Mouse (Mus musculus) olfactory bulb, adult 2 months (tissue): Measurements from ENCODE around the gene Selenop. TPM values are rescaled to one million over a fixed set of nuclear protein-coding genes. Genes with fewer than 3 reads are reported as not detected.
"Not testable (repeated sequence)": the region's sequence is repeated elsewhere in the genome, so short reads cannot be mapped to it uniquely, and the experiment has no call there.

Experiments used
- H3K27ac ChIP-seq: fragments of 200-500 bp; 2 replicates; pipeline ENCODE4 v1.5.1; 2012; ENCODE audit warnings: low read depth, low read length; ENCODE audit not compliant: insufficient read depth
- H3K4me1 ChIP-seq: fragments of 200-500 bp; 2 replicates; pipeline ENCODE4 v1.6.1; 2012; ENCODE audit warnings: low read length; ENCODE audit not compliant: control insufficient read depth, insufficient read depth
- H3K4me3 ChIP-seq: fragments of 200-500 bp; 2 replicates; pipeline ENCODE4 v1.5.1; 2012; ENCODE audit warnings: mild to moderate bottlenecking, low read depth, low read length, moderate library complexity; ENCODE audit not compliant: insufficient read depth
- CTCF ChIP-seq: fragments of 200-500 bp; IDR thresholded peaks from 2 replicates; pipeline ENCODE4 v1.5.1; 2012; ENCODE audit warnings: low read depth, mild to moderate bottlenecking, low read length, moderate library complexity; ENCODE audit not compliant: insufficient read depth
- POLR2A ChIP-seq: fragments of 200-500 bp; IDR thresholded peaks from 2 replicates; pipeline ENCODE4 v1.6.1; 2012; ENCODE audit warnings: mild to moderate bottlenecking, low read depth, low read length, moderate library complexity; ENCODE audit not compliant: insufficient read depth
- WGBS: fragments of 180-500 bp; shearing (Covaris S2); methylation state at CpG from one replicate; pipeline ENCODE4 v1.1.7; 2018; 5-methylcytosine and 5-hydroxymethylcytosine counted together
- polyA plus RNA-seq: library from polyadenylated mRNA; stranded (reverse); fragments of >200 nt; gene quantifications from 2 replicates; pipeline ENCODE4 v1.2.4, GENCODE M21; 2012; ENCODE audit warnings: low replicate concordance; ENCODE audit not compliant: missing spikeins, insufficient read depth, insufficient read length

The Selenop gene
- polyA plus RNA-seq, 1 experiment, result 861 TPM

- Histone ChIP-seq H3K27ac (no peak overlapping the region), H3K4me3 (no peak overlapping the region), H3K4me1 (no peaks in the 10 kb centered on the region; the same call in 1 of the 2 replicates)
- TF ChIP-seq CTCF, result no peak
- TF ChIP-seq POLR2A, result no peak
- WGBS, result 95% methylated on average over 2 of the region's 2 CpGs
Measured at GRCm38 (mm10) chr15:3236338-3236737, 32.0 kb upstream of the Selenop start.

- Histone ChIP-seq H3K27ac (no peak overlapping the region), H3K4me3 (no peak overlapping the region), H3K4me1 (no peaks in the 10 kb centered on the region; the same call in 1 of the 2 replicates)
- TF ChIP-seq POLR2A (no peak), CTCF (no peak)
- 58% methylated on average over 1 of the region's 1 CpGs for WGBS
Measured at GRCm38 (mm10) chr15:3237963-3238362, 30.4 kb upstream of the Selenop start.

- WGBS, result 88% methylated on average over 10 of the region's 10 CpGs
- not testable (repeated sequence) for H3K4me1 ChIP-seq, H3K4me3 ChIP-seq, H3K27ac ChIP-seq
Measured at GRCm38 (mm10) chr15:3245036-3245435, 23.3 kb upstream of the Selenop start.

GRCm38 (mm10) chr15:3250620-3251019 lies 17.7 kb upstream of the Selenop start:
- H3K4me1 ChIP-seq, result no peaks in the 10 kb centered on the region
- WGBS, result 90% methylated on average over 2 of the region's 2 CpGs

GRCm38 (mm10) chr15:3251031-3251717 lies 17.2 kb upstream of the Selenop start:
- TF ChIP-seq POLR2A (no peak), CTCF (no peak)
- WGBS, result 84% methylated on average over 3 of the region's 3 CpGs
- Histone ChIP-seq H3K4me3 (no peak overlapping the region), H3K4me1 (no peaks in the 10 kb centered on the region), H3K27ac (no peak overlapping the region)

More at GRCm38 (mm10) chr15:3250620-3251019, 17.7 kb upstream of the Selenop start:
- TF ChIP-seq CTCF (no peak), POLR2A (no peak)
- no peak overlapping the region for H3K4me3 ChIP-seq
- no peak overlapping the region for H3K27ac ChIP-seq

GRCm38 (mm10) chr15:3251718-3252067 lies 16.7 kb upstream of the Selenop start:
- Histone ChIP-seq H3K27ac (no peak overlapping the region), H3K4me1 (no peaks in the 10 kb centered on the region), H3K4me3 (no peak overlapping the region)
- no peak for TF ChIP-seq POLR2A
- no peak for TF ChIP-seq CTCF

GRCm38 (mm10) chr15:3259025-3259424 lies 9.3 kb upstream of the Selenop start:
- H3K4me1 ChIP-seq, result no peaks in the 10 kb centered on the region
- no peak overlapping the region for H3K4me3 ChIP-seq
- no peak overlapping the region for H3K27ac ChIP-seq
- no peak for TF ChIP-seq CTCF
- TF ChIP-seq POLR2A, result no peak
- 93% methylated on average over 1 of the region's 1 CpGs for WGBS

- H3K27ac ChIP-seq, result no peak overlapping the region
- 90% methylated on average over 4 of the region's 4 CpGs for WGBS
- H3K4me3 ChIP-seq, result no peak overlapping the region
- TF ChIP-seq CTCF, result no peak
- no peak for TF ChIP-seq POLR2A
- H3K4me1 ChIP-seq, result no peaks in the 10 kb centered on the region
Measured at GRCm38 (mm10) chr15:3260309-3260708, 8.0 kb upstream of the Selenop start.

- no peaks in the 10 kb centered on the region for H3K4me1 ChIP-seq
Measured at GRCm38 (mm10) chr15:3262883-3263282, 5.5 kb upstream of the Selenop start.

GRCm38 (mm10) chr15:3264293-3264692 lies 4.1 kb upstream of the Selenop start:
- Histone ChIP-seq H3K27ac (no peak overlapping the region), H3K4me1 (no peaks in the 10 kb centered on the region), H3K4me3 (no peak overlapping the region)
- TF ChIP-seq CTCF, result no peak
- TF ChIP-seq POLR2A, result no peak
- 98% methylated on average over 4 of the region's 4 CpGs for WGBS

More at GRCm38 (mm10) chr15:3262883-3263282, 5.5 kb upstream of the Selenop start:
- Histone ChIP-seq H3K4me3 (no peak overlapping the region), H3K27ac (no peak overlapping the region)
- TF ChIP-seq CTCF (no peak), POLR2A (no peak)
- 80% methylated on average over 3 of the region's 3 CpGs for WGBS
